Mouse (Mus musculus) forebrain, embryonic 14.5 days (tissue): ENCODE data around the gene Ikzf4. TPM values are rescaled to one million over a fixed set of nuclear protein-coding genes. Genes with fewer than 3 reads are reported as not detected.

Experiments
- ATAC-seq: fragments of 200-750 bp; cut with Nextera tagmentation; 2 replicates; pipeline ENCODE4 v1.8.0; 2017; ENCODE audit warnings: mild to moderate bottlenecking, moderate library complexity
- DNase-seq: peaks from one replicate; pipeline ENCODE4 v3.0.0-alpha.2; 2015; ENCODE audit warnings: low spot score
- H3K27ac ChIP-seq: fragments of 300-500 bp; sonication (generic); 2 replicates; pipeline ENCODE4 v1.5.1; 2014; ENCODE audit warnings: low read depth, mild to moderate bottlenecking, control low read depth, low read length, moderate library complexity
- H3K27me3 ChIP-seq: fragments of 300-500 bp; sonication (generic); replicated peaks from 2 replicates; pipeline ENCODE4 v1.6.1; 2014; ENCODE audit warnings: low read length, control low read depth, mixed read lengths; ENCODE audit not compliant: control insufficient read depth, insufficient read depth
- H3K36me3 ChIP-seq: fragments of 300-500 bp; sonication (generic); 2 replicates; pipeline ENCODE4 v1.6.1; 2014; ENCODE audit warnings: low read length, control low read depth; ENCODE audit not compliant: control insufficient read depth, insufficient read depth
- H3K4me1 ChIP-seq: fragments of 300-500 bp; sonication (generic); 2 replicates; pipeline ENCODE4 v1.6.1; 2014; ENCODE audit warnings: antibody characterized with exemption, low read length, control low read depth; ENCODE audit not compliant: control insufficient read depth, insufficient read depth
- H3K4me2 ChIP-seq: fragments of 300-500 bp; sonication (generic); 2 replicates; pipeline ENCODE4 v1.6.1; 2014; ENCODE audit warnings: mild to moderate bottlenecking, control low read depth, low read length
- H3K4me3 ChIP-seq: fragments of 300-500 bp; sonication (generic); 2 replicates; pipeline ENCODE4 v1.5.1; 2014; ENCODE audit warnings: low read depth, low read length, control low read depth
- H3K9ac ChIP-seq: fragments of 300-500 bp; sonication (generic); 2 replicates; pipeline ENCODE4 v1.6.1; 2014; ENCODE audit warnings: mild to moderate bottlenecking, low read length, control low read depth, moderate library complexity
- H3K9me3 ChIP-seq: fragments of 300-500 bp; sonication (generic); replicated peaks from 2 replicates; pipeline ENCODE4 v1.6.1; 2016; ENCODE audit warnings: low read length, control low read depth, mixed read lengths; ENCODE audit not compliant: control insufficient read depth
- WGBS: fragments of 180-500 bp; shearing (Covaris S2); extraction: QIAGEN DNeasy Blood & Tissue Kit; methylation state at CpG from one replicate; pipeline ENCODE4 v1.1.7; 2014; 5-methylcytosine and 5-hydroxymethylcytosine counted together
- polyA plus RNA-seq: library from polyadenylated mRNA; unstranded; fragments of >200 nt; fragmentation: Nextera tagmentation; extraction: Ambion mirVana; gene quantifications from 2 replicates; pipeline ENCODE4 v1.2.1, GENCODE M21; 2014

Ikzf4 gene
- polyA plus RNA-seq, 1 experiment from 2014 or later: 6.5 TPM

- no peaks in the 10 kb centered on the region for H3K4me1 ChIP-seq
- H3K9me3 ChIP-seq: no peaks in the 10 kb centered on the region
- no peaks in the 10 kb centered on the region for H3K27me3 ChIP-seq
- no peaks in the 10 kb centered on the region for H3K36me3 ChIP-seq
- H3K4me3 ChIP-seq: no peak overlapping the region
- no peak overlapping the region for H3K4me2 ChIP-seq
- 82% methylated on average over 4 of the region's 4 CpGs for WGBS
- H3K9ac ChIP-seq: no peak overlapping the region
- DNase-seq: no peak
- no peak overlapping the region for H3K27ac ChIP-seq
- no peak for ATAC-seq
These were observed 43.2 kb downstream of the Ikzf4 start for GRCm38 (mm10) chr10:128602470-128603128.

- Histone ChIP-seq H3K4me1 (no peaks in the 10 kb centered on the region), H3K27me3 (no peaks in the 10 kb centered on the region), H3K9ac (no peak overlapping the region), H3K4me2 (no peak overlapping the region), H3K4me3 (no peak overlapping the region), H3K9me3 (no peaks in the 10 kb centered on the region), H3K27ac (no peak overlapping the region), H3K36me3 (no peaks in the 10 kb centered on the region)
- 65% methylated on average over 1 of the region's 1 CpGs for WGBS
- no peak for ATAC-seq
- DNase-seq: no peak
These were observed 44.3 kb downstream of the Ikzf4 start for GRCm38 (mm10) chr10:128601499-128601898.

DNA sequence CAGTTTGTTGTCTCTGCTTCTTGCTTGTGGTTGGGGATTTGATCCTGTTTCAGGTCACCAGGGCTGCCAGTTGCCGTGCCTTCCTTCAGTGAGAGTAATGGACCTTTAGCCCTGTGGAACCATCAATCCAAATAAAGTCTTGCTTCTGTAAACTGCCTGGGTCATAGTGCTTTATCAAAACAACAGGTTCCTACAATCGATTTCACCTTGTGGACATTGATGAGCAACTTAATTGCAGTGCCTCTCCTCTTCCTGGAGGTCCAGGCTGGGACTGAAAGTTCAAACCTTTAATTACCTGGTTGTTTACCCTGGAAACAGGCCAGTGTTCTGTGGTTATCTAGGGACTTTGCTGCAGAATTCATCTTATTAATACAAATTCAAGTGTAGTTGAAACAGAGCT lies 47.3 kb downstream of the Ikzf4 start:
- no peak overlapping the region for H3K4me3 ChIP-seq
- DNase-seq (no peak), ATAC-seq (no peak)
- 78% methylated on average over 2 of the region's 2 CpGs for WGBS
- H3K4me1 ChIP-seq: no peaks in the 10 kb centered on the region
- no peak overlapping the region for H3K27ac ChIP-seq
- no peak overlapping the region for H3K4me2 ChIP-seq
- no peaks in the 10 kb centered on the region for H3K27me3 ChIP-seq
- H3K9ac ChIP-seq: no peak overlapping the region
- no peaks in the 10 kb centered on the region for H3K36me3 ChIP-seq
- no peaks in the 10 kb centered on the region for H3K9me3 ChIP-seq

DNA sequence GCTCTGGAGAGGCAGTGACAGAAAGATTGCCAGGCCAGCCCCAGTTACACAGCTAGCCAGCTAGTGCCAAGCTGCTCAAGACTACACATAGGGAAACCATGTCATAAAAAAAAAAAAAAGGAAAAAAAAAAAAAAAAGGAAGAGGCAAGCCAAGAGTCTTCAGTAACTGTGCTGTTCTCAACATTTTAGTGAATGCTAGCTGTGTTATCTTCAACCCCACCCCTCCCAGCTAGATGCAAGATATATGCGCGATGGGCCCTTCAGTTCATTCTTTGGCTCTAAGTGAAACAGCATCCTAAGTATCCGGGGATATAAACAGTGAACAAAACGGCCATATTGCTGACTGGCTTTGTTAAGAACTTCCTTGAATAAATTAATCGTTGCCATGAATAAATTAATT lies 53.0 kb downstream of the Ikzf4 start:
- no peaks in the 10 kb centered on the region for H3K9me3 ChIP-seq
- peaks cover 2% of the 10 kb centered on the region; the same call in 1 of the 2 replicates for H3K4me1 ChIP-seq
- H3K27ac ChIP-seq: no peak overlapping the region
- no peak overlapping the region for H3K4me2 ChIP-seq
- peaks cover 16% of the 10 kb centered on the region for H3K27me3 ChIP-seq
- no peak overlapping the region for H3K9ac ChIP-seq
- H3K4me3 ChIP-seq: no peak overlapping the region
- DNase-seq: no peak
- WGBS: 42% methylated on average over 5 of the region's 5 CpGs
- no peak for ATAC-seq
- no peaks in the 10 kb centered on the region for H3K36me3 ChIP-seq

GRCm38 (mm10) chr10:128591436-128591835 lies 54.4 kb downstream of the Ikzf4 start:
- H3K27ac ChIP-seq: no peak overlapping the region
- H3K9me3 ChIP-seq: no peaks in the 10 kb centered on the region
- no peak for ATAC-seq
- H3K4me3 ChIP-seq: no peak overlapping the region
- H3K36me3 ChIP-seq: no peaks in the 10 kb centered on the region
- no peak overlapping the region for H3K9ac ChIP-seq
- 90% methylated on average over 6 of the region's 6 CpGs for WGBS
- DNase-seq: no peak
- H3K4me1 ChIP-seq: peaks cover 2% of the 10 kb centered on the region; the same call in 1 of the 2 replicates
- no peak overlapping the region for H3K4me2 ChIP-seq
- peaks cover 21% of the 10 kb centered on the region for H3K27me3 ChIP-seq

DNA sequence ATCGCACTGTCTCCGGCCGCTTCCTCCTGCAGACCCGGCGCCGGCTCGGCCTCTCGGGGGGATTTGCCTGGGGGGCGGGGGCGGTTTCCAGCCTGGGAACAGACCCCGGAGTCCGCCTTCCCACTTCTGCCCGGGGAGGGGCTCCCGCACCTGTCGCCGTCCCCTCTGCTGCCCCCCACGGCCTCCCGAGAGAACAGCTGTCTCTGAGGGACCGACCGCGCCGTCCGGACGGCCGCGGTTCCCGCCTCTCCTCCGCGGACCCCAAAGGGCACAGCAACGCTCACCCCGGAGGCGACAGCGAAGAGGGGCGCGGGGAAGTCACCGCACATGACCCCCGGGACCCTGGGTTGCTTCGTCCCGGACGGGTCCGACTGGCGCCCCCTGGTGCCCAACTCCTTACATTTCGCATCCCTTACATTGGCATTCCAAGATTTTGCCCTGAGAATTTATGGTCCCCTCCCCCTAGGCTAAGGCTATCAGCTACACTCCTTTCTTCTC lies 55.5 kb downstream of the Ikzf4 start:
- H3K4me1 ChIP-seq: peaks cover 2% of the 10 kb centered on the region; the same call in 1 of the 2 replicates
- H3K27me3 ChIP-seq: peaks cover 21% of the 10 kb centered on the region
- DNase-seq (peak; percentile 80), ATAC-seq (peak; percentile 84)
- H3K36me3 ChIP-seq: no peaks in the 10 kb centered on the region
- H3K9ac ChIP-seq: peak overlapping the region; percentile 56
- H3K27ac ChIP-seq: 0 out of 2 replicates have a peak overlapping the region, but pooled peaks have one; percentile 5
- peak overlapping the region; percentile 94 for H3K4me2 ChIP-seq
- H3K9me3 ChIP-seq: no peaks in the 10 kb centered on the region
- H3K4me3 ChIP-seq: peak overlapping the region; percentile 59
- WGBS: under 1% methylated on average over 42 of the region's 43 CpGs

DNA sequence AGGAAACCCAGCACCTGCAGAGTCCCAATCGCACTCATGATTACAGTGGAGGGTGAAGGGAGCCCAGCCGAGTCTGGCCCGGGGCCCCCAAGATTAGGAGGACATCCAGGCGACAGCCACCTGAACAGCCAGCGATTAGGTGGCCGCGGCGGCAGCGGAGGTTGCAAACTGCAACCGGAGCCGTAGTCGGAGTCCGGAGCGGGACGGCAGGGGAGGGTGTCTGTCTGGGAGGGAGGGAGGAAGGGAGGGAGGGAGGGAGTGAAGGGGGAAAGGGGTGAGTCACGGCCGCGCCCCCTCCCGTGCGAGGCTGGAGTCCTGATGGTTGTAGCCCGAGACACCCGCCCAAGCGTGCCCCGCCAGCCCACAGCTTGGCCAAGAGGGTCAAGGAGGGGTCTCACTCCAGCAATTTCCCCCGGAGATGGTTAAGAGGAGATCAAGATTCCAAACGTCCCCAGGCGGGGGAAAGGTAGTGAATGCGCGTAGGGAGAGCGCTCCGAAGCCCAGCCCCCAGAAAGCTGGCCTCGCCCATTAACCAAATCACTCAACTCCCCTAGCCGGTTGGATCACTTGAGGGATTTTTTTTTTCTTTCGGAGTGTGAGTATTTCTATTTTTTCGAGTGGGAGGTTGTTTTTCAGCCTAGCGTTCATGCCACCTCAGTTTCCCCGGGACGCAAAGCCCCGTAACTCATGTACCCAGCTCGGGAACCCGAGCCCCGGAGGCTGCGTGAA lies 56.2 kb downstream of the Ikzf4 start, which contains the start of gene Erbb3:
Gene Erbb3, minus strand, starts transcription at position 189 of the 729 bp plus-strand sequence.
- ATAC-seq: peak; percentile 42
- under 1% methylated on average over 42 of the region's 43 CpGs for WGBS
- Histone ChIP-seq H3K4me3 (peak within 1 kb of the TSS; percentile 59), H3K36me3 (no peaks in the 10 kb centered on the region), H3K4me2 (peak within 1 kb of the TSS; percentile 94), H3K9ac (peak within 1 kb of the TSS; percentile 56), H3K27me3 (peaks cover 21% of the 10 kb centered on the region), H3K27ac (0 out of 2 replicates have a peak within 1 kb of the TSS, but pooled peaks have one; percentile 5), H3K9me3 (no peaks in the 10 kb centered on the region), H3K4me1 (peaks cover 2% of the 10 kb centered on the region; the same call in 1 of the 2 replicates)
- peak; percentile 54 for DNase-seq

DNA sequence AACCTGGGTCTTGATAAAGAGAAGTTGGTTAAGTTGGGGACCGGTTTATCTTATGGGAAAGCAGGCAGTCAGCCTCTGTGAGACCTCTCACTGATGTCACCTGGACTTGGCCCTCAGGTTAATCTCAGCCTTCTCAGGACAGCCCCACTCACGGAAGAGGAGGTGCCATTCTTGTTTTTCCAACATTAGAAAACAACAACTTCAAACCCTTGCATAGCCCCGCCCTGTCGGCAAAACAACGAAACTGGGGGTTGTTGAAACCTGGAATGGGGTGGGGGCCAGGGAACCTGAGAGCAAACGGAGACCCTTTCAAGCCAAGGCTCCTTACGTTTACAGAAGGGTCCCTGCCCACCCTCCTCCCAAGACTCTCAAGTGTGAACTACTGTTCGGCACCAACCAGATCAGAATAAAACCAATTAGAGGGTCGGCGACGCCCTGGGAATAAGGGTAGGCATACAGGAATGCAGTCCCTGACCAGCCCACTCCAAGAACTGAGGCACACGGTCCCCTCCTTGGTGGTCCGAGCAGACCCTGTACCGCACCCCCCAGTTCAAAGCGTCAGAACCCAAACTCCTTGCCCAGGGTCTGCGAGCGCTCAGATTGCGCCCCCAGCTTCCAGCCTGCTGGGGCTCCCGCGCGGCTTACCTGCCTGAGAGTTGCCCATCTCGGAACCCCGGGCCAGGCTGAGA lies 56.9 kb downstream of the Ikzf4 start:
- Histone ChIP-seq H3K36me3 (no peaks in the 10 kb centered on the region), H3K9ac (peak overlapping the region; percentile 56; the same call in 1 of the 2 replicates), H3K27ac (no peak overlapping the region), H3K4me1 (peaks cover 2% of the 10 kb centered on the region; the same call in 1 of the 2 replicates), H3K27me3 (peaks cover 21% of the 10 kb centered on the region), H3K4me2 (peak overlapping the region; percentile 94), H3K9me3 (no peaks in the 10 kb centered on the region), H3K4me3 (peak overlapping the region; percentile 59)
- WGBS: 2% methylated on average over 23 of the region's 23 CpGs
- ATAC-seq (0 out of 2 replicates have a peak, but pooled peaks have one; percentile 33), DNase-seq (no peak)
